Mouse (Mus musculus): Measurements from ENCODE around the gene Cyb561a3. TPM values are rescaled to one million over a fixed set of nuclear protein-coding genes. Genes with fewer than 3 reads are reported as not detected.
A peak's percentile ranks its signal among the peaks of the same experiment; 100 is the strongest.

Gene Cyb561a3
- polyA plus RNA-seq, 1 experiment from 2014 or later, result 16.7 TPM

GRCm38 (mm10) chr19:10637840-10638239 lies 60.9 kb downstream of the Cyb561a3 start:
- ATAC-seq (replicated peaks; ENCODE audit: low FRiP score), result no peak
- H3K4me3 ChIP-seq (replicated peaks), result no peak overlapping the region
- H3K9ac ChIP-seq, result no peak overlapping the region
- H3K4me2 ChIP-seq, result no peak overlapping the region
- H3K9me3 ChIP-seq (replicated peaks), result no peaks in the 10 kb centered on the region
- H3K36me3 ChIP-seq, result peaks cover under 1% of the 10 kb centered on the region; the same call in 1 of the 2 replicates
- H3K27ac ChIP-seq, result no peak overlapping the region
- H3K27me3 ChIP-seq, result peaks cover 10% of the 10 kb centered on the region
- peaks cover 23% of the 10 kb centered on the region for H3K4me1 ChIP-seq
- 41% methylated on average over 7 of the region's 7 CpGs for WGBS

GRCm38 (mm10) chr19:10640080-10640479 lies 63.1 kb downstream of the Cyb561a3 start:
- Histone ChIP-seq H3K4me3 (replicated peaks) (no peak overlapping the region), H3K4me2 (peak overlapping the region; percentile 43), H3K9ac (no peak overlapping the region), H3K4me1 (peaks cover 8% of the 10 kb centered on the region), H3K9me3 (replicated peaks) (no peaks in the 10 kb centered on the region), H3K36me3 (no peaks in the 10 kb centered on the region), H3K27me3 (peaks cover 9% of the 10 kb centered on the region), H3K27ac (no peak overlapping the region)
- ATAC-seq (replicated peaks; ENCODE audit: low FRiP score), result no peak
- WGBS, result 3% methylated on average over 5 of the region's 5 CpGs

- Histone ChIP-seq H3K4me3 (replicated peaks) (0 out of 2 replicates have a peak overlapping the region, but pooled peaks have one; percentile 4), H3K4me1 (peaks cover 5% of the 10 kb centered on the region; the same call in 1 of the 2 replicates), H3K27ac (no peak overlapping the region), H3K9ac (no peak overlapping the region), H3K27me3 (peaks cover 3% of the 10 kb centered on the region), H3K9me3 (replicated peaks) (no peaks in the 10 kb centered on the region), H3K36me3 (no peaks in the 10 kb centered on the region), H3K4me2 (peak overlapping the region; percentile 43)
- ATAC-seq (replicated peaks; ENCODE audit: low FRiP score), result 0 out of 2 replicates have a peak, but pooled peaks have one; percentile 54
- WGBS, result 35% methylated on average over 13 of the region's 13 CpGs
Observed at GRCm38 (mm10) chr19:10640589-10641378, 63.8 kb downstream of the Cyb561a3 start.

Other genes with a start within 250 kb of the Cyb561a3 start
- 1.5 and 2.3 TPM in 2 replicates for gene Syt7, start 188.1 kb upstream of the Cyb561a3 start, polyA plus RNA-seq (2015; fragmentation: Nextera tagmentation; extraction: Ambion mirVana)
- 0.69 and 0.73 TPM in 2 replicates for gene Lrrc10b, start 119.7 kb upstream of the Cyb561a3 start, polyA plus RNA-seq (2015; fragmentation: Nextera tagmentation; extraction: Ambion mirVana)
- gene Ppp1r32, start 94.2 kb upstream of the Cyb561a3 start, polyA plus RNA-seq (2015; fragmentation: Nextera tagmentation; extraction: Ambion mirVana), result not detected in 2 replicates
- gene Cpsf7, start 51.9 kb upstream of the Cyb561a3 start, polyA plus RNA-seq (2015; fragmentation: Nextera tagmentation; extraction: Ambion mirVana), result 48.0 and 49.6 TPM in 2 replicates
- 59.4 and 61.4 TPM in 2 replicates for gene Sdhaf2, start 51.0 kb upstream of the Cyb561a3 start, polyA plus RNA-seq (2015; fragmentation: Nextera tagmentation; extraction: Ambion mirVana)
- 47.1 and 51.6 TPM in 2 replicates for gene Tmem216, start 20.9 kb upstream of the Cyb561a3 start, polyA plus RNA-seq (2015; fragmentation: Nextera tagmentation; extraction: Ambion mirVana)
- 43.2 and 46.9 TPM in 2 replicates for gene Tmem138, start 190 bp downstream of the Cyb561a3 start, polyA plus RNA-seq (2015; fragmentation: Nextera tagmentation; extraction: Ambion mirVana)
- 338 and 368 TPM in 2 replicates for gene Ddb1, start 28.2 kb downstream of the Cyb561a3 start, polyA plus RNA-seq (2015; fragmentation: Nextera tagmentation; extraction: Ambion mirVana)
- 32.3 and 38.7 TPM in 2 replicates for gene Tkfc, start 28.5 kb downstream of the Cyb561a3 start, polyA plus RNA-seq (2015; fragmentation: Nextera tagmentation; extraction: Ambion mirVana)
- 3.0 and 3.2 TPM in 2 replicates for gene Vwce, start 57.0 kb downstream of the Cyb561a3 start, polyA plus RNA-seq (2015; fragmentation: Nextera tagmentation; extraction: Ambion mirVana)
- not detected in 2 replicates for gene Pga5, start 100.9 kb downstream of the Cyb561a3 start, polyA plus RNA-seq (2015; fragmentation: Nextera tagmentation; extraction: Ambion mirVana)
- gene Vps37c, start 111.6 kb downstream of the Cyb561a3 start, polyA plus RNA-seq (2015; fragmentation: Nextera tagmentation; extraction: Ambion mirVana), result 29.7 and 31.7 TPM in 2 replicates
- gene Cd5, start 161.8 kb downstream of the Cyb561a3 start, polyA plus RNA-seq (2015; fragmentation: Nextera tagmentation; extraction: Ambion mirVana), result 0.34 and 0.82 TPM in 2 replicates

Data from kidney, embryonic 15.5 days (tissue).